8 mouse cellular contexts compared by ENCODE assay signal in genomic region chr17:25618508-25619056, GRCm38 (mm10). TPM values are rescaled to one million over a fixed set of nuclear protein-coding genes. Genes with fewer than 3 reads are reported as not detected.
DNase-seq lines count a peak whose midpoint lies in the region; ATAC-seq and TF ChIP-seq lines count a peak whose summit lies in the region.

No protein-coding gene starts in this region.

- H3K4me2 ChIP-seq in lung, embryonic 16.5 days (ENCODE audit: low read depth, low read length) = no peak overlapping the region
- no peak overlapping the region for H3K4me2 ChIP-seq in hindbrain, embryonic 11.5 days (replicated peaks; ENCODE audit: low read depth, low read length)
- peak overlapping the region; percentile 13; the same call in 1 of the 2 replicates for H3K4me2 ChIP-seq in neural tube, embryonic 13.5 days

- H3K27ac ChIP-seq in lung, embryonic 16.5 days (ENCODE audit: low read length) = no peak overlapping the region
- H3K27ac ChIP-seq in cortical plate, adult 2 months (ENCODE audit: insufficient read depth, low read length) = peak overlapping the region; percentile 21
- H3K27ac ChIP-seq in hindbrain, embryonic 11.5 days (ENCODE audit: low read depth, low read length) = no peak overlapping the region
- H3K27ac ChIP-seq in neural tube, embryonic 13.5 days (replicated peaks) = peak overlapping the region; percentile 78

- no peak for DNase-seq in lung, adult 18-20 months
- no peak for DNase-seq in hindbrain, embryonic 11.5 days (ENCODE audit: low spot score)
- no peak for DNase-seq in spleen, postnatal 36 days (ENCODE audit: low spot score in 2 of 2)
- no peak for DNase-seq in gastrocnemius, adult 18-20 months (ENCODE audit: low spot score)

- TF ChIP-seq POLR2A in cortical plate, adult 2 months (IDR thresholded peaks at IDR 0.05; ENCODE audit: extremely low read depth, insufficient read depth, low read length) = no peak

- no peaks in the 10 kb centered on the region for H3K27me3 ChIP-seq in lung, embryonic 16.5 days (ENCODE audit: control insufficient read depth, insufficient read depth, low read depth, low read length)
- no peaks in the 10 kb centered on the region for H3K27me3 ChIP-seq in hindbrain, embryonic 11.5 days (ENCODE audit: control insufficient read depth, insufficient read depth, low read length)
- H3K27me3 ChIP-seq in neural tube, embryonic 13.5 days = no peaks in the 10 kb centered on the region

- no peak for TF ChIP-seq CTCF in cortical plate, adult 2 months (IDR thresholded peaks at IDR 0.05; ENCODE audit: extremely low read depth, insufficient read depth, low read length)

- 65% methylated on average over 16 of the region's 16 CpGs for WGBS in lung, embryonic 16.5 days
- WGBS in hindbrain, embryonic 11.5 days = 78% methylated on average over 16 of the region's 16 CpGs
- WGBS in neural tube, embryonic 13.5 days = 44% methylated on average over 16 of the region's 16 CpGs

- H3K9me3 ChIP-seq in lung, embryonic 16.5 days (ENCODE audit: control insufficient read depth, low read length) = no peaks in the 10 kb centered on the region; the same call in 1 of the 2 replicates
- no peaks in the 10 kb centered on the region for H3K9me3 ChIP-seq in hindbrain, embryonic 11.5 days (ENCODE audit: control insufficient read depth, low read length)
- no peaks in the 10 kb centered on the region for H3K9me3 ChIP-seq in neural tube, embryonic 13.5 days

- ATAC-seq in lung, embryonic 16.5 days (ENCODE audit: low read depth) = peak; percentile 41; the same call in 1 of the 2 replicates
- ATAC-seq in hindbrain, embryonic 11.5 days (ENCODE audit: low FRiP score) = no peak
- peak; percentile 83 for ATAC-seq in neural tube, embryonic 13.5 days (ENCODE audit: low read depth)
- no peak for ATAC-seq in granulocyte monocyte progenitor cell, adult 5-6 weeks (replicated peaks; ENCODE audit: poor library complexity, severe bottlenecking)

- H3K4me1 ChIP-seq in lung, embryonic 16.5 days (replicated peaks; ENCODE audit: control insufficient read depth, insufficient read depth, low read length) = peaks cover 3% of the 10 kb centered on the region; the same call in 1 of the 2 replicates
- peaks cover 22% of the 10 kb centered on the region for H3K4me1 ChIP-seq in cortical plate, adult 2 months (ENCODE audit: control insufficient read depth, insufficient read depth, low read length)
- no peaks in the 10 kb centered on the region for H3K4me1 ChIP-seq in hindbrain, embryonic 11.5 days (replicated peaks; ENCODE audit: control insufficient read depth, insufficient read depth, low read length)
- H3K4me1 ChIP-seq in neural tube, embryonic 13.5 days (replicated peaks) = peaks cover 18% of the 10 kb centered on the region

- H3K9ac ChIP-seq in lung, embryonic 16.5 days (ENCODE audit: low read length) = no peak overlapping the region
- 0 out of 2 replicates have a peak overlapping the region, but pooled peaks have one; percentile 11 for H3K9ac ChIP-seq in hindbrain, embryonic 11.5 days (ENCODE audit: low read depth, low read length)
- H3K9ac ChIP-seq in neural tube, embryonic 13.5 days = 0 out of 2 replicates have a peak overlapping the region, but pooled peaks have one; percentile 6

- no peak overlapping the region for H3K4me3 ChIP-seq in lung, embryonic 16.5 days (ENCODE audit: low read length)
- H3K4me3 ChIP-seq in cortical plate, adult 2 months (ENCODE audit: insufficient read depth, low read length) = no peak overlapping the region
- H3K4me3 ChIP-seq in hindbrain, embryonic 11.5 days (ENCODE audit: low read depth, low read length) = no peak overlapping the region
- H3K4me3 ChIP-seq in neural tube, embryonic 13.5 days = no peak overlapping the region

- H3K36me3 ChIP-seq in lung, embryonic 16.5 days (ENCODE audit: control insufficient read depth, insufficient read depth, low read length) = peaks cover under 1% of the 10 kb centered on the region; the same call in 1 of the 2 replicates
- H3K36me3 ChIP-seq in hindbrain, embryonic 11.5 days (ENCODE audit: control insufficient read depth, insufficient read depth, low read length) = no peaks in the 10 kb centered on the region
- peaks cover 24% of the 10 kb centered on the region; the same call in 1 of the 2 replicates for H3K36me3 ChIP-seq in neural tube, embryonic 13.5 days

RNA-seq across cellular contexts. Expression of gene Lmf1, which starts 39.7 kb away (rescaled TPM):
- polyA plus RNA-seq in lung, embryonic 16.5 days (2015; fragmentation: Nextera tagmentation; extraction: Ambion mirVana) = 26.9 TPM in 2 replicates
- polyA plus RNA-seq in cortical plate, adult 2 months (2012; rRNA removed) = 17.2 and 17.9 TPM in 2 replicates
- polyA plus RNA-seq in hindbrain, embryonic 11.5 days (2014; fragmentation: Nextera tagmentation; extraction: Ambion mirVana) = 23.1 and 26.9 TPM in 2 replicates
- 24.9 and 26.2 TPM in 2 replicates for polyA plus RNA-seq in neural tube, embryonic 13.5 days (2015; fragmentation: Nextera tagmentation; extraction: Ambion mirVana)
- total RNA-seq in granulocyte monocyte progenitor cell, adult 5-6 weeks (2014; fragmentation: Nextera tagmentation) = 34.0 and 36.8 TPM in 2 replicates
- total RNA-seq in granulocyte monocyte progenitor cell, adult 5-6 weeks (2017) = 6.9 and 10.7 TPM in 2 replicates
- 10 to 100 TPM; 11.3 to 12.6 TPM for total RNA-seq in gastrocnemius, adult 18-20 months (2021)

RNA-seq across cellular contexts. Expression of gene Sox8, which starts 48.1 kb away (rescaled TPM):
- polyA plus RNA-seq in lung, embryonic 16.5 days (2015; fragmentation: Nextera tagmentation; extraction: Ambion mirVana) = 0.50 and 0.52 TPM in 2 replicates
- 42.5 and 51.6 TPM in 2 replicates for polyA plus RNA-seq in cortical plate, adult 2 months (2012; rRNA removed)
- 7.1 TPM in 2 replicates for polyA plus RNA-seq in hindbrain, embryonic 11.5 days (2014; fragmentation: Nextera tagmentation; extraction: Ambion mirVana)
- polyA plus RNA-seq in neural tube, embryonic 13.5 days (2015; fragmentation: Nextera tagmentation; extraction: Ambion mirVana) = 10.8 and 11.6 TPM in 2 replicates
- 1.1 TPM in 1 of 2 replicates, not detected in the other for total RNA-seq in granulocyte monocyte progenitor cell, adult 5-6 weeks (2014; fragmentation: Nextera tagmentation)
- total RNA-seq in granulocyte monocyte progenitor cell, adult 5-6 weeks (2017) = not detected in 2 replicates
- total RNA-seq in gastrocnemius, adult 18-20 months (2021) = under 1 TPM; 0.37 to 0.59 TPM

Comparison
In these comparisons a context has a peak if more than half of its experiments do, and no peak if none do; other contexts are left out.
1. ATAC-seq: peak in lung, embryonic 16.5 days (single experiment) and neural tube, embryonic 13.5 days (single experiment); none in hindbrain, embryonic 11.5 days (single experiment) and granulocyte monocyte progenitor cell, adult 5-6 weeks (single experiment).
2. H3K27ac ChIP-seq: peak in cortical plate, adult 2 months (single experiment) and neural tube, embryonic 13.5 days (single experiment); none in lung, embryonic 16.5 days (single experiment) and hindbrain, embryonic 11.5 days (single experiment).